Comparison of ENCODE assay signal across 8 mouse cellular contexts in the genomic region with DNA sequence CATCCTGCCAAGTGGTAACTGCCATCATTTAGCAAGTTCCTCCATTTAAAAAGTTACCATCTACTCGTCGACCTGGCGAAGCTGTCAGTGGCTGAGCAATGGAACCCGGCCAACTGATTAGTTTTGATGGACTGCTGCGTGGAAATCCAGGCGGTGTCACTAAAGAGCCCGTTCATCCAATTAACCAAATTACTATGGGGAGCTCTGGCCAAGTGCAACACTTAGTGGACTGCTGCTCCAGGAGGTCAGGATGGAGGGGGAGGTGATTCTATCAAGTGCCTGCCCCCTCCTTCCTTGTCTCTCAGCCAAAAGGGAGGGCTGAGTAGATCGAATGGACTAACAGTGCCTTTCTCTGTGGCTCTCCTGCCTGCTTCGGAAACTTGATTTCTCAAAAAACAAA.
A peak's percentile ranks its signal among the peaks of the same experiment; 100 is the strongest.
DNase-seq lines count a peak whose midpoint lies in the region; ATAC-seq lines count a peak whose summit lies in the region.

No protein-coding gene starts in this region.

- no peak overlapping the region for H3K9ac ChIP-seq in midbrain, embryonic 12.5 days (replicated peaks)
- no peak overlapping the region for H3K9ac ChIP-seq in midbrain, embryonic 15.5 days
- H3K9ac ChIP-seq in intestine, embryonic 16.5 days (ENCODE audit: low read depth, low read length), result no peak overlapping the region

- DNase-seq in frontal cortex, postnatal 10 days (ENCODE audit: low spot score in 2 of 2), result peak; percentile 5 to 12
- no peak for DNase-seq in frontal cortex, postnatal 14 days (ENCODE audit: low spot score in 2 of 2)
- peak; percentile 48 for DNase-seq in kidney, adult 9 months
- peak; percentile 93 for DNase-seq in retina, postnatal 1 day
- DNase-seq in spleen, postnatal 4 days (ENCODE audit: low spot score in 2 of 2), result no peak

- H3K4me3 ChIP-seq in midbrain, embryonic 12.5 days, result no peak overlapping the region
- H3K4me3 ChIP-seq in midbrain, embryonic 15.5 days, result no peak overlapping the region
- no peak overlapping the region for H3K4me3 ChIP-seq in intestine, embryonic 16.5 days (ENCODE audit: low read length)

- 0 out of 2 replicates have a peak, but pooled peaks have one; percentile 23 for ATAC-seq in midbrain, embryonic 12.5 days (ENCODE audit: low FRiP score, low read depth)
- ATAC-seq in midbrain, embryonic 15.5 days (replicated peaks), result no peak
- no peak for ATAC-seq in intestine, embryonic 16.5 days

- 49% methylated on average over 9 of the region's 9 CpGs for WGBS in midbrain, embryonic 12.5 days
- 35% methylated on average over 9 of the region's 9 CpGs for WGBS in midbrain, embryonic 15.5 days
- 47% methylated on average over 9 of the region's 9 CpGs for whole genome bisulfite sequencing in intestine, embryonic 16.5 days

- no peak overlapping the region for H3K4me2 ChIP-seq in midbrain, embryonic 12.5 days (replicated peaks)
- no peak overlapping the region for H3K4me2 ChIP-seq in midbrain, embryonic 15.5 days
- H3K4me2 ChIP-seq in intestine, embryonic 16.5 days (ENCODE audit: low read depth, low read length), result no peak overlapping the region

- H3K4me1 ChIP-seq in midbrain, embryonic 12.5 days, result peaks cover 4% of the 10 kb centered on the region; the same call in 1 of the 2 replicates
- 0 out of 2 replicates have a peak, but pooled peaks cover 3% of the 10 kb centered on the region for H3K4me1 ChIP-seq in midbrain, embryonic 15.5 days
- H3K4me1 ChIP-seq in intestine, embryonic 16.5 days (ENCODE audit: control insufficient read depth, insufficient read depth, low read length), result no peaks in the 10 kb centered on the region

- H3K27me3 ChIP-seq in midbrain, embryonic 12.5 days, result peaks cover 6% of the 10 kb centered on the region
- H3K27me3 ChIP-seq in midbrain, embryonic 15.5 days (replicated peaks), result no peaks in the 10 kb centered on the region
- 0 out of 2 replicates have a peak, but pooled peaks cover 7% of the 10 kb centered on the region for H3K27me3 ChIP-seq in intestine, embryonic 16.5 days (replicated peaks; ENCODE audit: control insufficient read depth, insufficient read depth, low read length)

- no peaks in the 10 kb centered on the region for H3K36me3 ChIP-seq in midbrain, embryonic 12.5 days
- no peaks in the 10 kb centered on the region for H3K36me3 ChIP-seq in midbrain, embryonic 15.5 days (replicated peaks)
- H3K36me3 ChIP-seq in intestine, embryonic 16.5 days (ENCODE audit: control insufficient read depth, insufficient read depth, low read length), result no peaks in the 10 kb centered on the region

- no peak overlapping the region for H3K27ac ChIP-seq in midbrain, embryonic 12.5 days (replicated peaks)
- H3K27ac ChIP-seq in midbrain, embryonic 15.5 days, result no peak overlapping the region
- H3K27ac ChIP-seq in intestine, embryonic 16.5 days (ENCODE audit: low read length), result no peak overlapping the region

- H3K9me3 ChIP-seq in midbrain, embryonic 12.5 days, result no peaks in the 10 kb centered on the region
- H3K9me3 ChIP-seq in midbrain, embryonic 15.5 days, result no peaks in the 10 kb centered on the region
- H3K9me3 ChIP-seq in intestine, embryonic 16.5 days (ENCODE audit: control insufficient read depth, low read length), result no peaks in the 10 kb centered on the region

Comparison
In these comparisons a context has a peak if more than half of its experiments do, and no peak if none do; other contexts are left out.
1. DNase-seq: peak in frontal cortex, postnatal 10 days (2 of 2), kidney, adult 9 months (single experiment) and retina, postnatal 1 day (single experiment); none in frontal cortex, postnatal 14 days (0 of 2) and spleen, postnatal 4 days (0 of 2).